Mouse (Mus musculus) thymus, adult 2 months (tissue): ENCODE data around the gene Tm4sf20. TPM values are rescaled to one million over a fixed set of nuclear protein-coding genes. Genes with fewer than 3 reads are reported as not detected.

ENCODE experiments used
- DNase-seq: peaks from one replicate; pipeline ENCODE4 v3.0.0; 2021
- H3K27ac ChIP-seq: fragments of 200-500 bp; 2 replicates; pipeline ENCODE4 v1.5.1; 2012; ENCODE audit warnings: low read length, control low read depth; ENCODE audit not compliant: control insufficient read depth, insufficient read depth
- H3K27me3 ChIP-seq: fragments of 200-500 bp; 2 replicates; pipeline ENCODE4 v1.6.1; 2012; ENCODE audit warnings: mild to moderate bottlenecking, low read length, moderate library complexity, mixed read lengths; ENCODE audit not compliant: control insufficient read depth, insufficient read depth
- H3K36me3 ChIP-seq: fragments of 200-500 bp; 2 replicates; pipeline ENCODE4 v1.6.1; 2012; ENCODE audit warnings: mild to moderate bottlenecking, low read length, moderate library complexity; ENCODE audit not compliant: control insufficient read depth, insufficient read depth
- H3K4me1 ChIP-seq: fragments of 200-500 bp; replicated peaks from 2 replicates; pipeline ENCODE4 v1.6.1; 2012; ENCODE audit warnings: low read length; ENCODE audit not compliant: control insufficient read depth, insufficient read depth
- H3K4me3 ChIP-seq: fragments of 200-500 bp; 2 replicates; pipeline ENCODE4 v1.5.1; 2012; ENCODE audit warnings: mild to moderate bottlenecking, low read length, control low read depth, moderate library complexity; ENCODE audit not compliant: control insufficient read depth, insufficient read depth
- CTCF ChIP-seq: fragments of 200-500 bp; IDR thresholded peaks from 2 replicates; pipeline ENCODE4 v1.5.1; 2012; ENCODE audit warnings: mild to moderate bottlenecking, control low read depth, low read length, moderate library complexity, borderline replicate concordance; ENCODE audit not compliant: control insufficient read depth, poor library complexity, insufficient read depth; ENCODE audit errors: extremely low read depth
- POLR2A ChIP-seq: fragments of 200-500 bp; IDR thresholded peaks from 2 replicates; pipeline ENCODE4 v1.6.1; 2012; ENCODE audit warnings: mild to moderate bottlenecking, low read length, control low read depth, moderate library complexity; ENCODE audit not compliant: control insufficient read depth, poor library complexity, insufficient read depth; ENCODE audit errors: extremely low read depth
- WGBS: fragments of 180-500 bp; shearing (Covaris S2); methylation state at CpG from one replicate; pipeline ENCODE4 v1.1.7; 2018; 5-methylcytosine and 5-hydroxymethylcytosine counted together
- polyA plus RNA-seq: library from polyadenylated mRNA; depleted of rRNA; stranded (reverse); fragments of >200 nt; gene quantifications from 2 replicates; pipeline ENCODE4 v1.2.3, GENCODE M21; 2012

The Tm4sf20 gene
- polyA plus RNA-seq, 1 experiment, result 0.24 TPM

DNA sequence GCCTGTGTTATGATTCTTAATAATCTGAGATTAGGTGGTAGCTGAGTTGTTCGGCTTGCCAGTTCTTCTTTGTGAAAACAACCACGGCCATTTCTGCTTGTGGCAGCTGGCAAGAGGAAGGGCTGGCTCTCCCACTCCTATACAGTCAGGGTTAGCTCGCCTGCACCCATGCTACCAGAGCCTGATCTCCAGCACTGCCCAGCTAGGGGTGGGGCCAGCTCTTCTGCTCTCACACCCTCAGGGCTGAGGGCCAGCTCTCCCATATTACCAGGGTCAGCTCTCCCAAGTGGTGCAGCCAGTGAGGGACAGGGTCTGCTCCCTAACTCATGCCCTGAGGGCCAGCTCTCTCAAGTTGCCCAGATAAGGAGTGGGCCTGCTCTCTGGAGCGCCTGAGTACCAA is 4.2 kb upstream of the Tm4sf20 start:
- no peaks in the 10 kb centered on the region for H3K27me3 ChIP-seq
- no peaks in the 10 kb centered on the region for H3K4me1 ChIP-seq
- H3K4me3 ChIP-seq, result no peak overlapping the region
- no peak overlapping the region for H3K27ac ChIP-seq
- no peak for TF ChIP-seq CTCF
- TF ChIP-seq POLR2A, result no peak
- no peak for DNase-seq
- WGBS, result 84% methylated on average over 4 of the region's 4 CpGs
- no peaks in the 10 kb centered on the region for H3K36me3 ChIP-seq

DNA sequence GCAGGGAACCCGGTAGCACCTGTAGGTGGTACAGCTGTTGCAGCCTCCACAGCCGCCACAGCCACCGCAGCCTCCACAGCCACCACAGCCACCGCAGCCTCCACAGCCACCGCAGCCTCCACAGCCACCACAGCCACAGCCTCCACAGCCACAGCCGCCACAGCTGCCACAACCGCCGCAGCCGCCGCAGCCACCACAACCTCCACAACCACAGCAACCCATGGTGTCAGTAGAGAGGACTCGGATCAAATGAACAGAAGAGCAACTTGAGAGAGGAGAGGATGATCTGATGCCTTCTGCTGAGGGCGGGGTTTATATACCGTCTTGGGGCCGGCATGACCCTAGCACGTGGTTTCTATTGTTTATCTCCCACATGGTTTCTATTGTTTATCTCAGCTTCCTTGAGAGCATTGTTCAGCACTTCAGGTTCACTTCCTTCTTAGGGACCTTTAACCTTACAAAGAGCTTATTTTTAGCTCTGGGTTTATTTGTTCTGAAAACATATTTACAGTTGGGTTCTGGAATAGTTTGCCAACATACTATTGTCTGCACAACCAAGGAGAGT is 2.8 kb upstream of the Tm4sf20 start, which contains the start of gene Gm47791:
TSS of gene Gm47791 (minus strand) at position 222 of the 565 bp plus-strand sequence.
- Histone ChIP-seq H3K4me3 (no peak within 1 kb of the TSS), H3K27ac (no peak within 1 kb of the TSS), H3K4me1 (no peaks in the 10 kb centered on the region), H3K27me3 (no peaks in the 10 kb centered on the region), H3K36me3 (no peaks in the 10 kb centered on the region)
- TF ChIP-seq POLR2A, result no peak
- TF ChIP-seq CTCF, result no peak
- no peak for DNase-seq
- WGBS, result 82% methylated on average over 13 of the region's 15 CpGs

DNA sequence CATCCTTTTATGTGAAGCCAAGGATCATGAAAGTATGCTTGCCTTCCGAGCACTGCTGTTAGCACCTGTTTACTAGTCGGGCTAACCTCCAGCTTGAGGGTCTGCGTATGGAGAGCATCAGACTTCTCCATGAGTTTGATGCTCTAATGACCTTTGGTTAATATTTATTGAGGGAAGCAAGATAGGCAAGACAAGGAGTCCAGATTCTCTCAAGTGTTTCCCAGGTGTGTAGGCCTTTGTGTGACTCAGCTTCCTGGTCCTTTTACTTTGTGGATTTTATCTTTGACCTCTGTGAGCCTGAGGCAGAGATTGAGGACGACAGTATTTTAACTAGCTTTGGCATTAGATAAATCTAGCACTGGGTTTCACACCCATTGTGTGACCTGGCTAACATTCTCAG is 1.6 kb downstream of the Tm4sf20 start:
- no peak overlapping the region for H3K27ac ChIP-seq
- WGBS, result 91% methylated on average over 4 of the region's 4 CpGs

DNA sequence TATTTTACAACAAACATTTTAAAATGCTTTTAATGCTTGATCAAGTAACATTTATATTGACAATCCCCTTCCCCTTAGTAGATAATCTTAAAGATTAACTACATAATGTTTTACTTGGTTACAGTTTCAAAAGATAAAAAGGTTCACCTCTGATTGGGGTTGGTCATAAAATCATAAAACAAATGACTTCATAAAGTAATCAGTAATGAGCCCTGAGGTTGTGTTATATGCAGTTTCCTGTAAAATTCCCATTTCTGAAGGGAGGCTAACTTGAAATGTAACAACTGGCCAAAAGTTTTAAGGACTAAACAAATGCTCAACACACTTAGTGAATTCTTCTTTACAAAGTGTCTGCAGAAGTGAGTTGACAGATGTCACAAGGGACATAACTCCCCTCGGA is 2.0 kb downstream of the Tm4sf20 start:
- Histone ChIP-seq H3K4me3 (no peak overlapping the region), H3K27me3 (no peaks in the 10 kb centered on the region), H3K27ac (no peak overlapping the region), H3K36me3 (no peaks in the 10 kb centered on the region), H3K4me1 (no peaks in the 10 kb centered on the region)
- no peak for DNase-seq
- TF ChIP-seq CTCF (no peak), POLR2A (no peak)
- WGBS, result 91% methylated on average over 1 of the region's 1 CpGs

More for the DNA sequence above, 1.6 kb downstream of the Tm4sf20 start:
- no peaks in the 10 kb centered on the region for H3K4me1 ChIP-seq
- no peak for DNase-seq
- no peaks in the 10 kb centered on the region for H3K36me3 ChIP-seq
- no peaks in the 10 kb centered on the region for H3K27me3 ChIP-seq
- H3K4me3 ChIP-seq, result no peak overlapping the region
- TF ChIP-seq POLR2A (no peak), CTCF (no peak)

DNA sequence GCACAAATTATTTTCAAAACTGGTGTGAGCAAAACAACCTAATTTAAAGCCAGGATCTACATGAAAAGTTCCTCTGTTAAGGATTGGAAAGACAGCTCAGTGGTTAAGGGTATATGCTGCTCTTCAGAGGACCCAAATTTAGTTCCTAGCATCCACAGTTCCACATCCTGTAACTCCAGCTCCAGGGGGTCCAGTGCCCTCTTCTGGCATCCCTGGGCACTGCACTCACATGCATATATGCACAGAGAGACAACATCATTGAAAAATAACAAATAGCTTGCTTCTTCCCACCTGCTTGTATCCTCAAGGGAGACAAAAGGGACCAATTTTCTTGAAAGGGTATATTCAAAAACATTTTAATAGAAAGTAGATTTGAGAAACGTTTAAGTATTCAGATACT is 6.0 kb downstream of the Tm4sf20 start:
- Histone ChIP-seq H3K36me3 (no peaks in the 10 kb centered on the region), H3K4me3 (no peak overlapping the region), H3K27ac (no peak overlapping the region), H3K4me1 (no peaks in the 10 kb centered on the region), H3K27me3 (no peaks in the 10 kb centered on the region)
- DNase-seq, result no peak
- TF ChIP-seq POLR2A (no peak), CTCF (no peak)
- 88% methylated on average over 1 of the region's 1 CpGs for WGBS

DNA sequence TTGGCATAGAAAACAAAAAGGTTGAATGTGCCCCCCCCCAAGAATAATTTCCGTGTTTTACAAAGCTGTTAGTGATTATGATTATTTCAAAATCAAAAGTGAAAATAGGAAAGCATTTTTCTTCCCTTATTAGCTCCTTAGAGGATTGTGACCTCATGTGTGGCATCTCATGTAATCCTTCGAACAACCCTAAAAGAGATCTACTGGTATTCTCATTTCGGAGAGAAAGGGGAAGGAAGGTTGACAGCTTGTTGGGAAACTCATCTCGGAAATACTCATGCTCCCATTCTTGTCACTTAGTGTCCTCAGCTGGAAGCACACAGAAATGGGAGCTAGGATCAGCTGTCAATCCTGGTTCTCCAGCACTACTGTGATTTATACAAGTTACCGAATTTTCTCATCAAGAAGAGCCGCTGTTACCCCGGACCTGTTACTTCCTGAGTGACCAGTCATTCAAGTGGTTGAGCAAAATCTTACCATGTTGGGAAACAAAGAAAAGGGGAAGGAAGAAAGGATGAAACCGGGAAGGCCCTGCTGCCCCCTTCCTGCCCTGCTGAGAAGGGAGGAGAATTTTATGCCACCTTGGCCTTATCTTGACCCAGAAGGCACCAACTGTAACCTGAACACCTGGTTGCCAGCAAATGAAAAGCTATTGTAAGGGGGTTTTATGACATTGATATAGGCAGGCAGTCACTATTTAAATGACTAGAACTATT is 6.6 kb downstream of the Tm4sf20 start:
- WGBS, result 71% methylated on average over 8 of the region's 8 CpGs
- no peak for TF ChIP-seq CTCF
- no peak for TF ChIP-seq POLR2A
- H3K4me1 ChIP-seq, result no peaks in the 10 kb centered on the region
- H3K4me3 ChIP-seq, result no peak overlapping the region
- no peaks in the 10 kb centered on the region for H3K27me3 ChIP-seq
- DNase-seq, result no peak
- no peaks in the 10 kb centered on the region for H3K36me3 ChIP-seq
- H3K27ac ChIP-seq, result no peak overlapping the region

DNA sequence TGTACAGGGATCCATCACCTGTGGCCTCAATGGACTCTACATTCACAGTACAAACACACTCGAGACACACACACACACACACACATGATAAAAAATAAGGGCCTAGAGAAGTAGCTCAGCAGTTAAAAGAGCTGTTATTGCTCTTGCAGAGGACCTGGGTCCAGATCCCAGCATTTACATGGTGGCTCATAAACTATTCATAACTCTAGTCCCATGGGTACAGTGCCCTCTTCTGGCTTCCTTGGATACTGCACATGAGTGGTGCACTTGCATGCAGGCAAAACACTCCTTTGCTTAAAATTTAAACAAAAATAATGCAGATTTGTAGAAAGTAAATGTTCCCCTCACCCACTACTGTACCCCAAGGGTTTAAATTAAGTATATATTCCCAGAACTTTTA is 8.7 kb downstream of the Tm4sf20 start:
- 100% methylated on average over 1 of the region's 1 CpGs for WGBS
- H3K4me3 ChIP-seq, result no peak overlapping the region
- TF ChIP-seq POLR2A (no peak), CTCF (no peak)
- H3K36me3 ChIP-seq, result peaks cover 6% of the 10 kb centered on the region; the same call in 1 of the 2 replicates
- H3K27ac ChIP-seq, result no peak overlapping the region
- H3K27me3 ChIP-seq, result no peaks in the 10 kb centered on the region
- DNase-seq, result peak; percentile 12
- no peaks in the 10 kb centered on the region for H3K4me1 ChIP-seq
